Mouse (Mus musculus) c-Kit-positive CD71-positive TER-119-negative erythroid progenitor cells, embryonic 14.5 days (primary cell): ENCODE results near the gene Ano1.

ENCODE experiments used
- DNase-seq: peaks from one replicate; pipeline ENCODE4 v3.0.0-alpha.2; 2013; ENCODE audit warnings: low read depth

Ano1 gene

DNA sequence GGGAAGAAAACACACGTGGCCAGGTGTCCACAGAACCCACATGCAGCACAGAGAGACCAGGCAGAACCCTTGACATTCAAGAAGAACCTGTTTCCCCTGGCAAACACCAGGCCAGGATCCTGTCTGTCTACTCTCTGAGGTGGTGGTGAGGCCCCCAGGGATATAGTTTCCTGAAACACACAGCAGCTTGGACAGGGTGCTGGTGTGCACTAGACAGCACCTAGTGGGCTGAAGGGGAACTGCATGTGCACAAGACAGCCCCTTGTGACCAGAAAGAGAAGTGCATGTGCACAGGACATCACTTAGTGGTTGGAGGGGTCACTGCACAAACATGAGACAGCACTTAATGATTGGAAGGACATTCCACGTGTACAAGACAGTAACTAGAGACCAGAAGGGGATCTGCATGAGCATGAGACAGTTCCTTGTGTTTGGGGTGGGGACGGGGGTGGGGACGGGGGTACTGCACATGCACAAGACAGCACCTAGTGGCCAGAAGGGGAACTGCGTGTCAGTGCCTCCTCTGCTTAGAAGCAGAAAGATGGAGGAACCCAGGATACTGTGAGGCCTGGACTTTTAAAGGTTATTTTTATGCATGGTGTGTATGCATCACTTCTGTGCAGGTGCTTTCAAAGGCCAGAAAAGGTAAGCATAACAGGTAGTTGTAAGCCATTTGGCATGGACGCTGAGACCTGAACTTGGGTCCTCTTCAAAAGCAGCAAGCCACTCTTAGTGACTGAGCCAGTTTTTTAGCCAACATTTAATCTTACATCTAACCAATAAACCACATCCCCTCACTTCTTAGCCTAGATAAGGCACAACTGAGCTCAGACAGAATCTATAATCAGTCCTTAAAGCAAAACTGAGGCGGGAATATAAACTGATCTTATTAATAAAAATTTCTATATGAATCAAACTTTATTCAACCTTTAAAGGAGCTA is 54.7 kb downstream of the Ano1 start:
- peak; percentile 39 for DNase-seq

DNA sequence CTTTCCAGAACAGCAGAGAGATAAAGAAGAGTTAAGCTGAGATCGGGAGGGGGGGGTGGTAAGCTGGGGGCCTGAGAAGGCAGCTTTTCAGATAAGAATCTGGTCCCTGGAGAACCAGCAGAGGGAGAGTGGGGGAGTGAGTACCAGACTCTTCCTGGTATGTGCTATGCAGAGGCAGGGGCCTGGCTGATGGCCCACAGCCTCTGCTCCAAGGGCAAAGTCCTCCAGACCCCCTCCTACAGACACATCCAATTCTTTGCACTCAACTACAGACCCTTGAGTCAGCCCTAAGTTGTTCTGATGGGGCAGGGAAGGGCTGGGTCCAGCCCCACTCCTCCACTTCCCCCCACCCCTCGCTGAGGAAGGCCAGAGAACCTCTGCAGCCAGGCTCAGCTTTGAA is 61.9 kb downstream of the Ano1 start:
- no peak for DNase-seq

DNA sequence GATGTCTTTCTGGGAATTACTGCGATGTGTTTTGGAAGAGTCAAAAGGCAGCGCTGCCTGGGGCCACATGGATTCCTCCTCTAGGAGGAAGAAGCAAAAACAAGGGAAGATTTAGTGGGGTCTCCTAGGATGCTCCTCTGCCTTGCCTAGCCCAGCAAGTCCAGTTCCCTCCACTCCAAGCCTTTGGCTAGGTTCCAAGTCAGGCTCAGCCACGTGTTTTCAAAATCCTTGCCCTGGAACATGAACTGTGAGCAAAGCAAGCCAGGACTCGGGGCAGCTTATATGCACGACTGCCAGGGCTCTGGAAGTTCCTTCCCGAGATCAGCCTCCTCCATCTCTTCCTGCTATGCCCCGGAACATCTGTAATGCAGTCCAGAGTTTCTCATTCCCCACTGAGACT is 62.6 kb downstream of the Ano1 start:
- no peak for DNase-seq

DNA sequence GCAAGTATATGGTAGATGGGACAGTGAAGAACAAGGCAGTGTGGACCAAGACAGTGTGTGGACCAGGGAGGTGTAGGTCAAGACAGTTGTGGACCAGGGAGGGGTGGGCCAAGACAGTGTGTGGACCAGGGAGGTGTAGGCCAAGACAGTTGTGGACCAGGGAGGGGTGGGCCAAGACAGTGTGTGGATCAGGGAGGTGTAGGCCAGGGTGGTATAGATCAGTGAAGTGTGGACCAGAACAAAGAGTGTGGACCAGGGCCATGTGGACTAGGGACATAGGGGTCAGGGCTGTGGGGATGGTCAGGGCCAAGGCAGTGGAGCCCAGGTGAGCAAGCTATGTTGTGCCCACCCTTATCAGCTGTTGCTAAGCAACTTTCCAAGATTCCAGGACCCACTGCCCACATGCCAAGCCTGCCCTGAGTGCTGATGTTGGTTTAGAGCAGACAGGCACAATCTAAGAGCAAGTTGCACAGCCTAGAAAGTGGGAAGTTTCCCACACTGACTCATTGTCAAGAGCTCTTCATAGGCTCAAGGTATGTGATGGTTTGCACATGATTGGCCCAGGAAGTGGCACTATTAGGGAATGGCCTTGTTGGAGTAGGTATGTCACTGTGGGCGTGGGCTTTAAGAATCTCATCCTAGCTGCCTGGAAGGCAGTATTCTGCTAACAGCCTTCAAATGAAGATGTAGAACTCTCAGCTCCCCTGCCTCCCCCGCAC is 64.0 kb downstream of the Ano1 start:
- DNase-seq, result no peak

DNA sequence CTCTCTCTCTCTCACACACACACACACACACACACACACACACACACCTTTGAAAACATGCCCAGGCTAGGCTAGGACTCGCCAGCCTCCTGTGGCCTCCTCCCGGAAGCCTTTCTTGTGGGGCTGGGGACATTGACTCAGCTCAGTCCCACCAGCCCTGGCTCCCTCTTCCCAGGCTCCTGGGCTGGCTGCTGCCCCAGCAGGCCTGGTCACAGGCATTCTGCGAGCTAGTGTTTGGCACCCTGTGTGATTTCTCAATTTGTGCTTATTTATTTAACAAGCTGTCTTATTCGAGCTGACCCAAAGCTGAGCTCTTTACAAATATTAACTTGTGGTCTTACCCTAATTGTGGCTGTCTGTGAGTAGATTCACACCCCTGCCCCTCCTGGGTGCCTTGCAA is 66.8 kb downstream of the Ano1 start:
- DNase-seq, result no peak

DNA sequence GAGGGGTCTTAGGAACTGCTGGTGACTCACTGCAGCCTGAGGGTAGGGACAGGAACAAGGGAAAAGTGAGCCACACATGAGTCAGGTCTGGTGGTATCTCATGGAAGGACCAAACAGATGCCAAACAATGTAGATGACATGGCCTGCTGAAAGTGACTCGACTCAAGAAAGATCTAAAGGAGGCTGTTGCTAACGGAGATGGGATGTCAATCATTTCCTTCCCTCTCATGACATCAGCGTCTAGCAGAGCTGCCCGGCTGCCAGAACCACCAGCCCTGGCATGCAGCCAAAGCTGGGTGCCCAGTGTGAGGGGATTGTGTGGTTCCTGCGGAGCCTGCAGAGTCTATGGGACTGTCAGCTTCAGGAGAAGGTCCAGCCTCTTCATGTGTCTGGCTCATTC is 67.3 kb downstream of the Ano1 start:
- no peak for DNase-seq

DNA sequence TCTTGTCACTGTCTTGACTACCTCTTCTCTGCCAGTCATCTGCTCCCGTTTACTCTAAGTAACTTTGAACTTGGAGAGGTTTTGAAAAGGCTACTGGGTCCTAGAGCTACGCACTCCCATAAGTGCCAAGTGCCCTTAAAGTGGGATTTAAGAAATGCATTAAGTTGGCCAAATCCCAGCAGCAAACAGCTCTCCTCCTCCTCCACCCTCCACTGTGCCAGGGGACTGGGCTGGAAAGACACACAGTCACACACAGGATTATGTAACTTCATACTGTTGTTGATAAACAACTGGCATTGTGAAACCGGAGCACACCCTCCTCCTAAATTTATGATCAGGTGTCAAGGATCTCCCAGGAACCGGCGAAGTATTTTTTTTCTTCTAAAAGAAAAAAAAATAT is 71.7 kb downstream of the Ano1 start:
- no peak for DNase-seq

DNA sequence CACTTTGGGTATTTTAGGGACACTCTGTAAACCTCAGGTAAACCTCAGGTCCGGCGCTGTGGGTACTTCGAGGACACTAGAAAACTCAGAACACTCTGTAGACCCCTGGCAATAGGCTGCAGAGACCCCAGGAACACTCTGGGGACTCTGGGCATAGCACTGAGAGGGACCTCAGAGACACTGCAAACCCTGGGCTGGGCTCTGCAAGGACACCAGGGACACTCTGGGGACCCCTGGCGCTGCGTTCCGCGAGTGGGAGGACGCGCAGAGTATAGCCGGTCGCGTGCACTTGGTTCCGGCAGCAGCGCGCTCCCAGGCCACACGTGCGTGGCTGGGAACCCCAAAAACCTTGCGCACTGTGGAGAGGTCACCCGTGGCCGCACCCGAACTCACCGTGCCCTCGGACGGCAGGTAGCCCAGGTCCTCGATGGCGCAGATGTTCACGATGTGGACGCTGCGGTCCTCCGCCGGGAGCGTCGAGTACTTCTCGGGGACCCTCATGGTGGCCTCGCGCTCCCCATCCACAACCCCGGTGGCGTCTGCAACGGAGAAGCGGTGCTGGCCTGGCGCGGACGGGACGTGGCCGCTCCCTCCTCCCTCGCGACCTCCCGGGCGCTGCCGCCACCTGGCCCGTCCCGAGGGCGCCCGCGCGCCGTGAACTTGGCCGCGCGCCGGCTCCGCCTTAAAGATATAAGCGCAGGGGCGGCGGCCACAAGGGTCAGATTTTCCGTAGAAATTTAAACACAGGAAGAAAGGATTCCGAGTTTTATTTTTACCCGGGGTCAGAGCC is 73.3 kb downstream of the Ano1 start:
- no peak for DNase-seq

DNA sequence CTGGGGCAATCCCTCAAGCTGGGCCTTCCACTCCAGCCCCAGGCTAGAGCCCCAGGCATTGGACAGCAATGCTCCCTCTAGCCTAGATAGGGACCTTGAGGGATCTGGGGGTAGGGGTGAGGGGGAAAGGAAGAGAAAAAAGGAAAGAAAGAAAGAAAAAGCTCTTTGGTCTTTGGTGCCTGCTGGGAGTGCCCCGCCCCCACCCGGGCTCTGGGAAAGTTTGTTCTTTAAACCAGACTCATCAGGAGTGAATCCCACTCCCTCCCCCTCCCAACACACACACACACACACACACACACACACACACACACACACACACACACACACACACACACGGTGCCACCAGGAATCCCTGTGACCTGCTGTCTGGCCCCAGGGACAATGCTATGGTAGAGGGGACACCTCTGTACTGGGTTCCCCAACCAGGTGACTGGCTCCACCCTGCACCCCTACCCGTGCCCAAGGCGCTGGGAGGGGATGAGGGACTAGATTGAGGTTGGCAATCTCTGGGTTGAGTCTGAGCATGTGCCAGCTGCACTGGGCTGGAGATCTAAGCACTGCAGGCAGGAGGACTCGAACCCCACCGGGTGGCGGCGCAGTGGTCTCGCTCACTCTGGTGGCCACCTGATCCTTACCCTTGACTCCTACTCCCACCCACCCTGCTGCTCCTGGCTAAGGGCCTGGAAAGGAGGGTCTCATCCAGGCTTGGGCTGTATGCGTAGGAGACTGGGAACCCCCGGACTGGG is 74.3 kb downstream of the Ano1 start:
- DNase-seq, result no peak

DNA sequence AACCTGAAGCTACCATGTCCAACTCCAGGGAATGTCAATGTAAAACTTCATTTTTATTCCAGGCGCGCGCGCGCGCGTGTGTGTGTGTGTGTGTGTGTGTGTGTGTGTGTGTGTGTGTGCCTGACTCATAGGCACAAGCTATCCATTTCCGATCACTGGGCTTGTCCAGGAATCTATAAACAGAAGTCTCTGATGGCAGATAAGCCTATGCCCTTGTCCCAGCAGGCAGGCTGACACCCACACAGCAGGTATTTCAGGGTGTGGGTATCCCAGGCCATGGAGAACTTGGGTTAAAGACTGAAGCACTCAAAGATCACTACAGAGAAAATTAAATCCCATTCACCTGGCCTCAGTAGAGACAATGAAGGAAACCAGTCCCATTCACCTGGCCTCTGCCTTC is 76.1 kb downstream of the Ano1 start:
- no peak for DNase-seq

DNA sequence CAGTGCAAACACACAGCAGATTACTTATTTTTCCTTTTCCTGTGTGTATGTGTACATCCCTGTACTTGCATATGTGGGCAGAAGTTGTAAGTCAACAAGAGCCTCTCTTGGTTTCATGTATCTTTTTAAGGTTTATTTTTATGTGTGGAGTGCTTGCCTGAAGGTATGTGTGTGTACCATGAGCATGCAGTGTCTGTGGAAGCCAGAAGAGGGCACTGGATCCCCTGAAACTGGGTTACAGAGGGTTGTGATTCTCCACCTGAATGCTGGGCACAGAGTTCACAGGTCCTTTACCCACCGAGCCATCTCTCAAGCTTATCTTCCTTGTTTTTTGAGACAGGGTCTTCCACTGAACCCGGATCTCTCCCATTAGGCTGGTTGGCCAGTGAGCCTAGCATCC is 81.9 kb downstream of the Ano1 start:
- no peak for DNase-seq

DNA sequence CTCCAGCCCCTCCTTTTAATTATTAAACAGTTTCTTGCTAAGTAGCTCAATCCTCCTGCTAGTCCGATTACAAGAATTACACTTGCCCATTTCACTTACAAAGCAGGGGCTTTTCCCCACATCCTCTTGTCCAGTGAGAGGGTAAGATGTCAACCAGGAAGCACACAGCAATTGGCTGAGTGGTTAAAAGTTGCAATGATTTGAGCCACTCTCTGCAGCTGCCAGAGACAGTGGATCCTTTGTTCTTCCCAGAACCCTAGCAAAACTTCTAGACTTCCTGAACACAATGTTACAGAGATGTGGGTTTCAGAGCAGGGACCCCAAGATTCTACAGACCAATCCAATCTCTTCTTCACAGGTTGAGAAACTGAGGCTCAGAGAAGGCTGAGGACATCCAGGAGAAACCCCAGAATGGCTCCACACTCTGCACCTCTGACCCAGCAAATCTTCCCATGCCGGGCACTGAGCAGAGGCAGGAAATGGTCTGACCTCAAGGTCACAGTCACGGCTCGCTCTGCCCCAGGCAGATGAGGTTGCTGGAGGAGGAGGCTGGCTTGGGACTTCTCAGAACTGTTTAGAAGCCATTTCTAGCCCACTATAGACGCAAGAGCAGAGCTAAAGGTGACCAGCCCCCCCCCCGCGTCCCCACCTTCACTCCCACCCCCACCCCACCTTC is 83.0 kb downstream of the Ano1 start:
- no peak for DNase-seq

DNA sequence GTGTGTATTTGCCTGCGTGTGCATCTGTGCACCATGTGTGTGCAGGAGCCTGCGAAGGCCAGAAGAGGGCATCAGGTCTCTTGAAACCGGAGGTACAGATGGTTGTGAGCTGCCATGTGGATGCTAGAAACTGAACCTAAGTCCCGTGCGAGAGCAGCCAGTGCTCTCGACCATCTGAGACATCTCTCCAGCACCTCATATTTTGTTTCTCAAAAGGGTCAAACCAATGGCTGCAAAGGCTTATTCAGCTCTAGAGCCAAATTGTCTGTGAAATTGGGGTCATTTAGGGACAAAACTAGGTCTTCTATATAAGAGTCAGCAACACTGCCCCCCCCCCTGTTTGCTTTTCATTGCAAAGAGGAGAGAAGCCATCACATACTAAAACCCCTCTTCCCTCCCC is 84.7 kb downstream of the Ano1 start:
- DNase-seq, result no peak

DNA sequence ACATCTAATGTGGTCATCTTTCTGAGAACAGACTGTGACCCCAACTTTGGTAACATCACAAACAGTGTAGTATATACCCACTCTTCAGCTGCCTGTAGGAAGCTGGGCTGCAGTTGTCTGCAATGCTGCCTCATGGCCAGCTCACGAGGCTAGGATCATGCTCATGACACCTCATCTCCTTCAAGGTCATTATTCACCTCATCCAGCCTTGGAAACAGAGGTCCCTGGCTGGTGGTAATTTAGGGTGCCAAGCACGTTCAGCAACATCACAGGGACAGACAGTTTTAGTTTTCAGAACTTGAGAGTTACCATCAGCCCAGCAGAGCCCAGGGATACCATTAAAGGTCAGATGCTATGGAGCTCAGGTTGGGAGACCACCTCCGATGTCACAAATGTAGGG is 86.2 kb downstream of the Ano1 start:
- no peak for DNase-seq

DNA sequence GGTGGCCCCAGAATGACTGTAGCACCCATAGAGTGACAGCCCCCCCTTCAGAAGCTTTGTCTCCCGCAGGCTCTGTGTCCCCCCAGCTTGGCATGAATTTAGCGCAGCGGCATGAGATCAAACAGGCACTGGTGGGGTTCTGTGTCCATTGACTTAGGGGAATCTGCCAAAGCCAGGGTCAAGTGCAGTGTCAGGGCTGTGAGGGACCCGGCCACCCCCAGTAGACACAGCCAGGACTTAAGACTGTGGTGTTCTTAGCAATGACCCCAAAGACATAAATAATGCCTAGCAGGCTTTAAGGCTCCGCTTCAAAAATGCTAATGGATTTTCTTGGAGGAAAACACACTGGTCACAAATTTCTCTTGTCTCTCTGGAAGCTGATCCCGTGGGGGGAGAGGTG is 88.2 kb downstream of the Ano1 start:
- no peak for DNase-seq

DNA sequence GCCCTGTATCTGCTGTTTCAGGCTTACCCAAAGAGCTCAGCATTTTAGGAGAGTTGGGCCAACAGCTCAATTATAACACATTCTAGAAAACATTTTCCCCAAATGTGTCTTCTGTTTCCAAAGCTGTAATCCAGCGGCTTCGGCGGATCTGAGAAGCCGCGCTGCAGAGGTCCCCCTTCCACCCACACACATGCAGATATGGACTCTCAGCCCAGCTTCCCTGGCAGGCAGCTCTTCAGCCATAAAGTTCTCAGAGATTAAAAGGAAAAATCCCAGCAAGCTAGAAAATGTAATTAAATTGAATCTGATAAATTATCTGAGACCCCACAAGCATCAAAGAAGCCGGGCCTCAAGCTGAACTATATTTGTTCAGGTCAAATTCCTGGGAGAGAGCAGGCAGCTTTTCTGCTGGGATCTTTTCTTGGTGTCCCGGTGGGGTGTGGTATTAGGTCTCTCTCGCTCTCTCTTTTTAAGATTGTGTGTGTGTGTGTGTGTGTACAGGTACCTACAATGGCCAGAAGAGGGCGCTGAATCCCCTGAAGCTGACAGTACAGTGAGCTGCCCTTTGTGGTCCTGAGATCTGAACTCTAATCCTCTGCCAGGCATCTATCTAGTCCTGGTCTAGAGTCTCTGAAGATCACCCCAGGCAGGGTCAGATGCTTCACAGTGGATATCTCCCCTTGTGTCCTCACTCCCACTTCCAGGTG is 95.4 kb downstream of the Ano1 start:
- no peak for DNase-seq

DNA sequence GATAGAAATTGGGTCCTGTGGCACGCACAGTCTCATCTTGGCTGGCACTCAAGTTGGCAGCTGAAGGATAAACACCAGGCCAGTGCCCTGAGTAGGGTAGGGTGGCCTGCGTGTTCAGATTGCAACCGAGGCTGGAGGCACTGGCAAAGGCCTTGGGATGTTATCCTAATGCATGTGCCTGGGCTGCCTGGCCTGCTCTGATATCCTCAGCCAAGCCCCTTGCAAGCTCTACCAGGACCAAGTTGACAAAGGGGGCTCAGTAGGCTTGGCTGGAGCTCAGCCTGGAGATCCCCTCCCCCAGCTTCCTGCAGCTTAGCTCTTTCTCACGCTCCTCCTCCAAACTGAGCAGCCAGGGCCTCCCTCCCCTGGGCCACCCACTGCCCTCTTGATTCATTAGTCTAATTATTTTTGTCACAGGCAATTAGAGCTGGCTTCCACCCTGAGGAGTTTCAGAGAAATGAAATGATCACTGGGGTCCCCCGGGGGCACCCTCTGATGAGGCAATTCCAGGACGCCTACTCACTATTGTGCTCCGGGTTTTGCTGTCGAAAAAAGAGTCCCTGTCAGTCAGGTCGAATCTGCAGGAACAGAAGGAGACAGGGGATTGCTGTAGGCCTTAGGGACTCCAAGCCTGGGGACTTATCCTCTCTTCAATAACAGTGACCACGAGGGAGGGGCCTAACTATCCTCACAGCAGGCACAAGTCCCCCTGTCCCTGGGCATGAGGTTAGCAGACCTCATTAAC is 97.9 kb downstream of the Ano1 start:
- no peak for DNase-seq

DNA sequence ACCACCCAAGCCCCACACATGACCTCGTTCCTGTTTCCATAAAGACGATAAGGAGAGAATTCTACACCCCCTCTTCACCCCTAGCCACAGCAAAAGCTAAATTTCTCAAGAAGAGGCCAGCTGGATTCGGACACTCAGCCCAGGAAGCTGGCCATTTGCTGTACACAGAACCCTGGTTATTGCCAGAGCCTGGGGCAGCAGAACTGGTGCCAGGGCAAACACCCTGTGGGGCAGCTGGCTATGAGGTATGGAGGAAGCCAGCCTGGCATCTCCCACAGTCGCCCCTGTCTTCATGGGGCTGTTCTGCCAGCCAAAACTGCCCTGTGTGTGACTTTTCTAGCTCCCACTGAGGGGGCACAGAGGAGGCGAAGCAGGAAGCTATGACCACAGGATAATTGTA is 104.2 kb downstream of the Ano1 start:
- no peak for DNase-seq

DNA sequence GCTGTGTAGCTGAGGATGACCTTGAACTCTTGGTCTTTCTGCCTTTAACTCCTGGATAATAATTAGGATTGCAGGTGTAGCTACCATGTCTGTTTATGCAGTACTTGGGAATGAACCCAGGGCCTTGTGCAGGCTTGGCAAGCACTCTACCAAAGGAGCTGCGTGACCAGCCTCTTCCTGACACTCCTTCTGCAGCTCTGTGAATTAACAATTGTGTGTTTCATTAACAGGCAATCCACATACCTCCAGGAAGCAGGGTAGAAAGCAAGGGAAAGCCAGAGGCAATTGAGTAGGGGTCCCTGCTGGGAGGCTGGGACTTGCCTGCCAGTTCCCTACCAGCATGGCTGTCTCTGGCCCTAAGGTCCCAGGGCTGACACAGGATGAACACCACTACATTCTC is 111.0 kb downstream of the Ano1 start:
- DNase-seq, result no peak

DNA sequence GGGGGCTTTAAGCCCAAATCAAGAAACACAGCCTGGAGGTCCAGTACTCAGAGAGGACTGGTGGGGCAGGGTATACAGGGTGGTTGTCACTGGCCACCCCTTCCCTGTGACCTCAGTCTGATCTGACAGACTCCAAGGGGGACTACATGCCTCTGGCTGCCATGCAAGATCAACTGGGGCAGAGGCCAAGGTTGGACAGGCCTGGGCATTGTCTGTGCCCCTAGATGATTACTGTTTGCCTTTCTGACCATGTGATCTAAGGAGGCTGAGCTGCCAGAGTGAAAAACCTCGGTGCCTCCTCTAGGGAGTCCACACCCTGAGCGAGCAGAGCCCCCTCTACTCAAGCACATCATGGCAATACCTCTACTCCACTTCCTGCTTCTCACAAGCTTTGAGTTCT is 115.8 kb downstream of the Ano1 start:
- DNase-seq, result no peak
